Comparison of ENCODE assay signal across 16 mouse cellular contexts in genomic region chr6:34716206-34716887, GRCm38 (mm10).
DNase-seq lines count a peak whose midpoint lies in the region; ATAC-seq and TF ChIP-seq lines count a peak whose summit lies in the region.
"Had no signal": no experiment of that assay in that cellular context is flagged by ENCODE, and none has a peak within 500 bp of the region (broad histone marks: within the 10 kb centered on the region; RNA-seq: fewer than 3 reads in every experiment).

No protein-coding gene starts in this region.

- no peak for ATAC-seq in intestine, embryonic 14.5 days (replicated peaks; ENCODE audit: low FRiP score, low TSS enrichment, low read depth)
- ATAC-seq in intestine, embryonic 16.5 days, result no peak
- no peak for ATAC-seq in liver, embryonic 15.5 days (ENCODE audit: insufficient read depth)
- no peak for ATAC-seq in forebrain, embryonic 13.5 days
- ATAC-seq: midbrain, embryonic 15.5 days had no signal

- no peak overlapping the region for H3K9ac ChIP-seq in intestine, embryonic 14.5 days (ENCODE audit: low read length)
- no peak overlapping the region for H3K9ac ChIP-seq in intestine, embryonic 16.5 days (ENCODE audit: low read depth, low read length)
- H3K9ac ChIP-seq in MEL (ENCODE audit: control insufficient read depth, low read depth, low read length, poor library complexity, severe bottlenecking), result no peak overlapping the region
- no peak overlapping the region for H3K9ac ChIP-seq in liver, embryonic 15.5 days
- no peak overlapping the region for H3K9ac ChIP-seq in forebrain, embryonic 13.5 days
- H3K9ac ChIP-seq: embryonic facial prominence, embryonic 12.5 days; hindbrain, embryonic 15.5 days; kidney, embryonic 15.5 days; limb, embryonic 12.5 days; midbrain, embryonic 15.5 days had no signal

- DNase-seq in gastrocnemius, adult 2 months, result no peak
- no peak for DNase-seq in gastrocnemius, postnatal 10 days
- no peak for DNase-seq in intestine, embryonic 14.5 days (ENCODE audit: low spot score)
- no peak for DNase-seq in MEL (ENCODE audit: low read depth, low spot score)
- DNase-seq in adrenal gland, adult 2 months, result no peak
- DNase-seq: cerebellum, adult 11-12 months; cerebellum, postnatal 36 days had no signal

- no peaks in the 10 kb centered on the region for H3K9me3 ChIP-seq in intestine, embryonic 14.5 days (ENCODE audit: control insufficient read depth, low read length)
- H3K9me3 ChIP-seq in intestine, embryonic 16.5 days (ENCODE audit: control insufficient read depth, low read length), result no peaks in the 10 kb centered on the region
- no peaks in the 10 kb centered on the region for H3K9me3 ChIP-seq in MEL (replicated peaks; ENCODE audit: insufficient read depth, low read length)
- H3K9me3 ChIP-seq in liver, embryonic 15.5 days (replicated peaks), result no peaks in the 10 kb centered on the region
- no peaks in the 10 kb centered on the region for H3K9me3 ChIP-seq in forebrain, embryonic 13.5 days (replicated peaks)
- H3K9me3 ChIP-seq: embryonic facial prominence, embryonic 12.5 days; forebrain, embryonic 10.5 days; hindbrain, embryonic 15.5 days; kidney, embryonic 15.5 days; limb, embryonic 12.5 days; midbrain, embryonic 15.5 days had no signal

- peaks cover 28% of the 10 kb centered on the region for H3K4me1 ChIP-seq in intestine, embryonic 14.5 days (replicated peaks; ENCODE audit: control insufficient read depth, insufficient read depth, low read length)
- H3K4me1 ChIP-seq in intestine, embryonic 16.5 days (ENCODE audit: control insufficient read depth, insufficient read depth, low read length), result peaks cover 17% of the 10 kb centered on the region
- no peaks in the 10 kb centered on the region for H3K4me1 ChIP-seq in MEL (ENCODE audit: control insufficient read depth in 1 of 2, insufficient read depth in 2 of 2, low read length in 2 of 2)
- peaks cover 27% of the 10 kb centered on the region for H3K4me1 ChIP-seq in liver, embryonic 15.5 days (replicated peaks)
- H3K4me1 ChIP-seq in forebrain, embryonic 13.5 days, result peaks cover 12% of the 10 kb centered on the region

- no peak overlapping the region for H3K4me3 ChIP-seq in gastrocnemius, adult 2 months
- no peak overlapping the region for H3K4me3 ChIP-seq in intestine, embryonic 14.5 days (ENCODE audit: low read depth, low read length)
- no peak overlapping the region for H3K4me3 ChIP-seq in intestine, embryonic 16.5 days (ENCODE audit: low read length)
- no peak overlapping the region for H3K4me3 ChIP-seq in MEL (ENCODE audit: control insufficient read depth in 1 of 2, insufficient read depth in 1 of 2, low read depth in 2 of 2, low read length in 2 of 2)
- H3K4me3 ChIP-seq in liver, embryonic 15.5 days (replicated peaks), result no peak overlapping the region
- H3K4me3 ChIP-seq in forebrain, embryonic 13.5 days, result no peak overlapping the region
- H3K4me3 ChIP-seq: embryonic facial prominence, embryonic 12.5 days; forebrain, embryonic 10.5 days; hindbrain, embryonic 15.5 days; kidney, embryonic 15.5 days; limb, embryonic 12.5 days; midbrain, embryonic 15.5 days had no signal

- no peak for TF ChIP-seq RAD21 in MEL (IDR thresholded peaks at IDR 0.05; ENCODE audit: low read depth, low read length)

- intact Hi-C loops in gastrocnemius, adult 2 months (cut with DNase I), result no loop called here

- TF ChIP-seq EP300 in MEL (IDR thresholded peaks at IDR 0.05; ENCODE audit: low read depth in 1 of 2, low read length in 2 of 2), result no peak

- 0 out of 2 replicates have a peak, but pooled peaks cover 3% of the 10 kb centered on the region for H3K36me3 ChIP-seq in intestine, embryonic 14.5 days (ENCODE audit: control insufficient read depth, insufficient read depth, low read length)
- H3K36me3 ChIP-seq in intestine, embryonic 16.5 days (ENCODE audit: control insufficient read depth, insufficient read depth, low read length), result no peaks in the 10 kb centered on the region
- no peaks in the 10 kb centered on the region for H3K36me3 ChIP-seq in MEL (ENCODE audit: control insufficient read depth in 1 of 2, insufficient read depth in 2 of 2, low read length in 2 of 2)
- no peaks in the 10 kb centered on the region for H3K36me3 ChIP-seq in liver, embryonic 15.5 days (replicated peaks)
- H3K36me3 ChIP-seq in forebrain, embryonic 13.5 days (ENCODE audit: poor library complexity, severe bottlenecking), result no peaks in the 10 kb centered on the region
- H3K36me3 ChIP-seq: hindbrain, embryonic 15.5 days; kidney, embryonic 15.5 days; midbrain, embryonic 15.5 days had no signal

- 81% methylated on average over 9 of the region's 9 CpGs for WGBS in intestine, embryonic 14.5 days
- 84% methylated on average over 9 of the region's 9 CpGs for WGBS in intestine, embryonic 16.5 days
- 64% methylated on average over 9 of the region's 9 CpGs for WGBS in liver, embryonic 15.5 days (ENCODE audit: insufficient replicate concordance)
- 91% methylated on average over 9 of the region's 9 CpGs for WGBS in forebrain, embryonic 13.5 days

- H3K79me2 ChIP-seq in MEL (ENCODE audit: control insufficient read depth, insufficient read depth, low read length, poor library complexity), result no peaks in the 10 kb centered on the region

- no peak overlapping the region for H3K4me2 ChIP-seq in intestine, embryonic 14.5 days (ENCODE audit: low read length)
- no peak overlapping the region for H3K4me2 ChIP-seq in intestine, embryonic 16.5 days (ENCODE audit: low read depth, low read length)
- no peak overlapping the region for H3K4me2 ChIP-seq in liver, embryonic 15.5 days
- no peak overlapping the region for H3K4me2 ChIP-seq in forebrain, embryonic 13.5 days
- H3K4me2 ChIP-seq: embryonic facial prominence, embryonic 12.5 days; hindbrain, embryonic 15.5 days; kidney, embryonic 15.5 days; limb, embryonic 12.5 days; midbrain, embryonic 15.5 days had no signal

- no peaks in the 10 kb centered on the region for H3K27me3 ChIP-seq in intestine, embryonic 14.5 days (replicated peaks; ENCODE audit: control insufficient read depth, insufficient read depth, low read length)
- no peaks in the 10 kb centered on the region for H3K27me3 ChIP-seq in intestine, embryonic 16.5 days (replicated peaks; ENCODE audit: control insufficient read depth, insufficient read depth, low read length)
- H3K27me3 ChIP-seq in MEL (ENCODE audit: control insufficient read depth in 1 of 2, insufficient read depth in 2 of 2, low read length in 2 of 2), result peaks cover 0 to 3% of the 10 kb centered on the region in 2 experiments; a peak in 1 of 4 replicates
- no peaks in the 10 kb centered on the region for H3K27me3 ChIP-seq in liver, embryonic 15.5 days
- no peaks in the 10 kb centered on the region for H3K27me3 ChIP-seq in forebrain, embryonic 13.5 days
- H3K27me3 ChIP-seq: embryonic facial prominence, embryonic 12.5 days; hindbrain, embryonic 15.5 days; kidney, embryonic 15.5 days; limb, embryonic 12.5 days; midbrain, embryonic 15.5 days had no signal

- no peak for TF ChIP-seq CTCF in gastrocnemius, adult 2 months (IDR thresholded peaks at IDR 0.05)
- no peak for TF ChIP-seq CTCF in MEL (IDR thresholded peaks at IDR 0.05 in 2 of 3, conservative IDR thresholded peaks at IDR 0.05 in 1 of 3; ENCODE audit: control insufficient read depth in 1 of 3, insufficient read depth in 1 of 3, low read depth in 2 of 3, low read length in 3 of 3, poor library complexity in 1 of 3, severe bottlenecking in 1 of 3)

- H3K27ac ChIP-seq in gastrocnemius, adult 2 months, result peak overlapping the region; percentile 57; the same call in 1 of the 2 replicates
- peak overlapping the region; percentile 16 for H3K27ac ChIP-seq in intestine, embryonic 14.5 days (ENCODE audit: low read depth)
- no peak overlapping the region for H3K27ac ChIP-seq in intestine, embryonic 16.5 days (ENCODE audit: low read length)
- H3K27ac ChIP-seq in MEL (ENCODE audit: control insufficient read depth, low read depth, low read length), result no peak overlapping the region
- peak overlapping the region; percentile 60 for H3K27ac ChIP-seq in liver, embryonic 15.5 days (replicated peaks)
- H3K27ac ChIP-seq in forebrain, embryonic 13.5 days, result no peak overlapping the region
- H3K27ac ChIP-seq: embryonic facial prominence, embryonic 12.5 days; hindbrain, embryonic 15.5 days; midbrain, embryonic 15.5 days had no signal

- TF ChIP-seq POLR2A in MEL (IDR thresholded peaks at IDR 0.05; ENCODE audit: control insufficient read depth in 1 of 2, insufficient read depth in 1 of 2, low read depth in 1 of 2, low read length in 2 of 2, poor library complexity in 1 of 2), result no peak

TF ChIP-seq in MEL, 35 proteins besides CTCF, POLR2A, EP300 and RAD21:
- TF ChIP-seq ZNF384 (IDR thresholded peaks at IDR 0.05; ENCODE audit: low read depth, low read length), result peak; percentile 61
- no peak for TF ChIP-seq MAZ (IDR thresholded peaks at IDR 0.05; ENCODE audit: low read depth, low read length)
- TF ChIP-seq SIN3A (IDR thresholded peaks at IDR 0.05; ENCODE audit: low read length), result no peak
- TF ChIP-seq BHLHE40 (IDR thresholded peaks at IDR 0.05; ENCODE audit: borderline replicate concordance, low read depth, low read length), result no peak
- TF ChIP-seq MAX (IDR thresholded peaks at IDR 0.05; ENCODE audit: low read length), result no peak

Comparison
In these comparisons a context has a peak if more than half of its experiments do, and no peak if none do; other contexts are left out.
1. H3K27ac ChIP-seq: peak in gastrocnemius, adult 2 months (single experiment), intestine, embryonic 14.5 days (single experiment) and liver, embryonic 15.5 days (single experiment); none in intestine, embryonic 16.5 days (single experiment), MEL (single experiment) and forebrain, embryonic 13.5 days (single experiment).